Mouse (Mus musculus): ENCODE data around the gene Svep1. TPM values are rescaled to one million over a fixed set of nuclear protein-coding genes. Genes with fewer than 3 reads are reported as not detected.

The Svep1 gene
- total RNA-seq (2022) = 1 to 10 TPM; 3.7 to 5.1 (median 3.9) TPM

DNA sequence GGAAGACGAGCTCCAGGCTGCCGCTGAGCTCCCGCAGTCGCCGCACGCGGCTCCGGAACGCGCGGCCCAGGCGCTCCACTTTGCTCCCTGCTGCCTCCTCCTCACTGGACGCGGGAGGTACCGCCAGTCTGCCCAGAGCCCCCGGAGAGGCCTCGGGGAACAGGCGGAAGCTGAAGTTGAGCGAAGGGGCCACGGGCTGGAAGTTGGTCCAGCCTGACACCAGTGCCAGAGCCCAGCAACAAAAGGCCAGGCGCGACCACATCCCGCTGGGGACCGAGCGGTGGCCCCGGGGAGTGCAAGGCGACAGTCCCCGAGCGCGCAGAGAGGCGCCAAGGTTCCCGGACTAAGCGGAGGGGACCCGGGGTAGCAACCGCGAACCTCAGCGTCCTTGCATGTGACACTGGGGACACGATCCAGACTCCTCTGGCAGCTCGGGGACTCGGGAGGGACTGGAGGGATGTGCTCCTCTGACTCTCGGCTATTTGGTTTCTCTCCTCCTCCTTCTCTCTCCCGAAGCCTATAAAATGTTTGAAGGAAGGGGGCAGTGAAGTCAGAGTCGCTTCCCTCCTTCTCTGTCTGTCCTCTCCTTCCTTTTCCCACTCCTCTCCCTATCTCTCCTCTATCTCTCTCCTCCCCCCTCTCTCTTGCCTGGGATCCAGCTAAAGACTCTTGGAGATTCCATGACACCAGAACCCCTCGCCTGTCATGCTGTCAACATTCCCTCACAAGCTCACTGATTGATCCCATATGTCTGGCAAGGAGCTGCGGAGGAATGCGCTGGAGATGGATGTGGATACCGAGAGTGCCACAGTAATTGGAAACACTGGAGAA lies at the start of gene Svep1:
Svep1 (minus strand) TSS at position 745 of the 831 bp plus-strand sequence.
- DNase-seq (ENCODE audit: low spot score) = no peak

DNA sequence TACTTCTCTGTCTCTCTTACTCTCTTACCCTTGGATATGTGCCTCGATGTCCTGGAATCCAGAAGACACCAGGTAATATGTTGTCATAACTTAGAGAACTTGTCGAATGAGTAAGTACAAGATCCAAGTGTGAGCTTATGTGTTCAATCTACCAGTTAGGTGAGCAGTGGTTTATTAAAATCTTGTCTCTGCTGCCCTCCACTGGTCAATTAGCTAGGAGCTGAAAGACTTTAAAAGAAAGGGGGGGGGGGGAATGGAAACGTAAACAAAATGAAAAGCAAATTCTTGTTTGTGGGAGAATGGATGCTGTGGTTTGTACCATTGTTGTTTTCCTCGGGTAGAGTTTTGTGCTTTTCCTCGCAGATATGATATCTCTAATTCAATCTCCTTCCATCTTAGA lies 46.8 kb upstream of the Svep1 start:
- peak; percentile 39 for DNase-seq (ENCODE audit: low spot score)

DNA sequence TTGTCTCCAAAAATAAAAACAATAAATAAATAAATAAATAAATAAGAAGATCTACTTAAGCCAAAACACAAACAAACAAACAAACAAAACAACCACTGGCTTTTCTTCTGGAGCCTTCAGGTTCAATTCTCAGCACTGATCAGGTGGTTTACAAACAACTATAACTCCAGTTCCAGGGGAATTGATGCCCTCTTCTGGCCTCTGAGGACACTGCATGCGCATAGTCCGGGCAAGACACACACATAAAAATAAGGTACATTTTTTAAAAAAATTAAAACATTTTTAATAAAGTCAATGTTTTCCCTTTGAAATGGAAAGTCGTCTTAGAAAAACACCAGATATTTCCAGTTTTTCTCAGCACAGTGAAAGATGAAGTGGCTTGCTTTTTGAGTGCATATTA lies 45.7 kb upstream of the Svep1 start:
- no peak for DNase-seq (ENCODE audit: low spot score)

DNA sequence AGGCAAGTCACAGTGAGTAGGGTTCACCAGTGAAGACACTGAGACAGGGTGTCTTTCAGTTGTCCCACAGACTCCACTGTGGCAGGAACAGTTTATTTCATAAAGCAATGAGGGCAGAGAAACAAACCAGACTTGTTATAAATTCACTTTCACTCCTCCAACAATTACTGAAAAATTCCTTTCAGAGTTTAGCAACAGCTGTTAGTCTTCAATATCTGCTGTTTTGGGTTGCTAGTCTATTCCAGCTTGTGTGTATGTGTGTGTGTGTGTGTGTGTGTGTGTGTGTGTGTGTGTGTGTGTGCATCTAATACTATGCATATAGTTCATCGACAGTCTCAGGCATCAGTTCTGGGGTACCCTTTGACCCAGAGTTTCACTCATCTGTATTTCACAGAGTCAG lies 38.9 kb upstream of the Svep1 start:
- no peak for DNase-seq (ENCODE audit: low spot score)

DNA sequence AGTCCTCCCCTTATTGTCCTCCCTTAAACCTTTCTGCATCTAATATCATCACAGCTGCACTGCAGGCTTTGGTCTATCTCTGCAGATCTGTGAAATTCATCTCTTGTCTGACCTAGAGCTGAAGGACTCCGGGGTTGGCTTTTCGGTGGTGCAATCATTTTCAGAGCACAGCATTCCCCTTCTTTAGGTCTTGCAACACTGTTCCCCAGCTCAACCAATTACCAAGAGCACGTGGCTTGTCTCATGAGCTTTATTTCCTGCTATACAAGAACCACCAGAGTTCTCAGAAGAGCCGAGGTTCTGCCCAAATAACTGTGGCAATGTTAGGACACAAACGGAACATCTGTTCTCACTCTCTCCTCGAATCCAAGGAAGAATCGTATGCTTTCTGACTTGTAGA lies 33.8 kb upstream of the Svep1 start:
- no peak for DNase-seq (ENCODE audit: low spot score)

DNA sequence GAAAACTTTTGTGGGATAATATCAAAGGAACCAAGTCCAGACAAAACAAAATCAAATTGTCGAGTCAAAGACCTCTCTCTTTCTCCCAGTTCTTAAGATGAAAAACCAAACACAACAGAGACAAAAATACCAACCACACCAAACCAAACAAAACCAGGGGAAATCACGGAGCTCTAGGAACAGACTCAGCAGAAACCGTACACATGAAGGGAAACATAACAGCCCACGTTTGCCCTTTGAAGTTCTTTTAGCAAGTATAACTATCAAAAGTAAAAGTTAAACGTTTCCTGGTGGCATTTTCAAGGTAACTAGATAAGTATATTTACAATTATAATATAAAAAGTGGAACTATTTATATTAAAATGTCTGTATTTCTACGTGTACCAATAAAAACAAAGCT lies 29.2 kb upstream of the Svep1 start:
- DNase-seq (ENCODE audit: low spot score) = no peak

DNA sequence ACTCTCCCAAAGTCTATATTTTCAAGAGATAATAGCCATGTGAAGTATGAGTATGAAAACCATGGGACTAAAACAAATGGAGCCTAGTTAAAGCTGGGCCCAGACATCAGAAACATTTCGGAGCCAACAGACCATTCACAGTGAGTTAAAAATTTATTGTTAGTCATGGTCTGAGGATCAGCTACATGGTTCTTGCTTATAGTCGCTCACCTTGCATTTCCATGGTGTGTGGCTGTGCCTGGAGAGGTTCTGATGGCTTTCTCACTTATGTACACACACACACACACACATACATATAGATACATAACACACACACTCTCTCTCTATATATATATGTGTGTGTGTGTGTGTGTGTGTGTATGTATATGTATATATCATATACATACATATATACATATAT lies 16.8 kb upstream of the Svep1 start:
- no peak for DNase-seq (ENCODE audit: low spot score)

DNA sequence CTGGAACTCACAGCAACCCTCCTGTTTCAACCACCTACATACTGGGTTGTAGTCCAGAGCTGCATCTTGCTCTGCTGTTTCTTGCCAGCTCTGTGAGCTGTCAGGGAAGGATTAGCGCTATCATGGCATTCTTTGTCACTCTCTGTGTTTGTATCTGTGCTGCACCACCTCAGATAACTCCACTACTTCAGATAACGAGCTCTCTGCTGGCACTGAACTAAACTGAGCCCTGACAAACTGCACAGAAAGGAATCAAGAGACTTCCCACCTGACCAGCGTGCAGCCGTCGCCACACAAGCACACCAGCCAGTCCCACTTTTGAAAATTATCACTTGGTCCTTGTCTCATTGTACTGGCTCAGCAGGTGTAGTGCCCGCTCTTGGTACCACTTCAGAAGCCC lies 4.7 kb upstream of the Svep1 start:
- DNase-seq (ENCODE audit: low spot score) = no peak

DNA sequence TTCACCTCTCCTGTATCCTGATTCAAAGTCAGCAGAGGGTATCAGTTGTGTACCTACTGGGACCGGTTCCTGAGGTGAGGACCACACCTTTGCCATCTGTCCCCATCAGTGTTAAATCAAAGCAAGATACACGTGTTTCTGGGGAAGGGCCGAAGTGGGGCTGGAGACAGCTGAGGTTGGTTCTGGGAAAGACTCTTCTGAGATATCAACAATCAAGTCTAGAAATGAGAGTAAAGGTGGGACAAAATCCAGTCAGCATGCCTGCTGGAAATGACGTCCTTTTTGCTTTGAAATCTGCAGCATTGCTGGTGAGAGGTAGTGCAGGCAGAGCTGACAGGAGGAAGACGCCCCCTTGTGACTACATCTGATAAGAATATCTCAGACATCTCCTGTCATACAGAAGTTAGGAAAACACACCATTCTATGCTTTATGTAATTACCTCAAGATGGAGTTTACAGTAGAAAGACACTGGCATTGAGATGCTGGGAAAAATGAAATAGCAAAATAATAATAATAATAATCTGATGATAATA lies 4.0 kb upstream of the Svep1 start:
- DNase-seq (ENCODE audit: low spot score) = no peak

DNA sequence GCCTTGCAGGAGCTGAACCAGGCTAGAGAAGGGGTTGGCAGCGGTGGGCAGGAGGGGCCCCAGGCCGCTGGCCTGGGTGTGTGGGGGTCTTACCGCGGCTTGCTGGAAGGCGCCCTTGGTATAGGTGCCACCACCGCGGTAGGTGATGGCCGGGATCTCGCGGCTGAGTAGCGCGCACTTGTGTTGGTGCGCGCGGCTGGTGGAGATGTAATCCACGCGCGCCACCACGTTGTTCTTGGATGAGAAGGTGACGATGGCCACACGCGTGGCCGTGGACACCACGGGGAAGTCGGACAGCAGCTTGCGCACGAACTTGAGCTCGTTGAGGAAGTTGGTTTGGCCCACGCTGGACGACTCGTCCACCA lies 927 bp downstream of the Svep1 start:
- DNase-seq (ENCODE audit: low spot score) = no peak

DNA sequence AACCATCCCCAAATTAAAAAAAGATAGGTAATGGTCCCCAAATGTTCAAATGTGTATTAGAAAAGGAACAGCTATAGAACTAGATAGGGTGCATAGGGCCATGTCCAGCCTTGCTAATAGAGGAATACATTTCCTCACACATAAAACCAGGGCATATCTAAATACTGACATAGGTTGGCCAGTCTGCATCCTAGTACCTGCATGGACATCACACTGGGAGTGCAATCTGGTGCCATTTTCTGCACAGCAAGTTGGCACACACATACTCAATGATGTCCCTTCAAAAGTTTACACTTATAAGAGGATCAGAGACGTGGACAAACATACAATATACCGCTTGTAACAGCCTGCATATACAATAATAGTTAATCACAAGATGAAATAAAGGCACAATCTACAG lies 5.0 kb downstream of the Svep1 start:
- no peak for DNase-seq (ENCODE audit: low spot score)

DNA sequence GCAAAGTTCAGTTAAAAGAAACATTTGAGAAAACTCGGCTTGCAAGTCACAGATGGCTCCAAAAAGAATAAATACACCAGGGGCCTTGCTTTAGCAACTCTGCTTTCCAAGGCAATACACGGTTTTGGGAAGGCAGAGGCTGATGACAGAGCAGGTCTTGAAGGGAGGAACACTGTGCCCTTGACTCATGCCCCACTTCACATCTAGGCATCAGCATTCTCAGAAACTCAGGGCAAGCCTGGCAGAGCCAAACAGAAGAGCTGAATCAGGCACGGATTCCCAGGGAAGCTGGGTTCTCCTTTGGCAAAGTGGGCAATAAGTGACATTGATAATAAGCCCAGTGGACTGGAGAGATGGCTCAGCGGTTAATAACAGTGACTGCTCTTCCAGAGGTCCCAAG lies 5.8 kb downstream of the Svep1 start:
- no peak for DNase-seq (ENCODE audit: low spot score)

DNA sequence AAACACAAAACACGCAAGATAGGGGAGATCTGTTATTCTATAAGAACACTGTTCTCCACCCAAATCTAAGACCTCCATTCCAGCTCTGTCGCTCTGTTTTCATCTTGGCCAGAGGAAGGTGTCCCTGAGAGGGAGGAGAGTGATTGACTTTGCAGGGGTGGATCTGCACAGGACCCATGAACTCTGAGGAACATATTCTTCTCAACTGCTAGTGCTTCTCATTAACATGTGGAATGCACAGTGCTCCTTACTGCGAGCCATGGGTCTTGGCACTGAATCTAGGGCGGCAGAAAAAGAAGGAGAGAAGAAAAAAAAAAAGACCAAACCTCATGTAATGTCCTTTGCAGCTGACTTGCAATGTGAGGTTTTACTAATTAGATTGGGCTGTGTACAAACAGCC lies 9.4 kb downstream of the Svep1 start:
- DNase-seq (ENCODE audit: low spot score) = no peak

DNA sequence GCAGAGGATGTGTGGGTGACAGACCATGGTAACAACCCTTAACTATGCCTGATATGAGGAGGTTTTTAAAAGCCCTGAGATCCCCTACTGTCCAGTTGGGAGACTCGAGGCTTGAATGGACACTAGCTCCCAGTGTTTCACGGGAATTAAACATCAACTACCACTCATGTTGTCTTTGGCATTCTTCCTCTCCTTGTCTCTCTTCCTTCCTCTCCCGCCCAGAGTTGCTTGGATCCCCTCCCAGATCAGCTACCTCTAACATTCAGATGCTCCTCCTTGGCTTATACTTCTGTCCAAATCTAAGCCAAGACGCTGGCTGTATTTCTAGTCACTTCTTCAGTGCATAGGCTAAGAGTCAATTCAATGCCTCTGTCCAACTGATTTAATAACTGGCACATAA lies 9.9 kb downstream of the Svep1 start:
- peak; percentile 53 for DNase-seq (ENCODE audit: low spot score)

DNA sequence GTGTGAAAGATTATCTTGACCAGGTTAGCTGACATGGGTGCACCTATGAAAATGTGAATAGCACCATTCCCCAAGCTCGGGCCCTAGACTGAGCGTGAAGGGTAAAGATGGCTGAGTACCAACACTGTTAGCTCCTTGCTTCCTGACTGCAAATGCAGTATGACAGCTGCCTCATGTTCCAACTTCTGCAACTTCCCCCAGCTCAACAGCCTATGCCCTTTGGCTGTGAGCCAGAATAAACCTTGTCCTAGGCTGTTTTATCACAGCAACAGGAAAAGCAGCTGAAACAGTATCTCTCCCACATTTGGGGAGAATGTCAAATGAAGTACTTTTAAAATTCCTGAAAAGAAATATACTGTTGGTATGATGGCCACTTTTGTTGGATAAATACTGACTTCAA lies 10.7 kb downstream of the Svep1 start:
- no peak for DNase-seq (ENCODE audit: low spot score)

DNA sequence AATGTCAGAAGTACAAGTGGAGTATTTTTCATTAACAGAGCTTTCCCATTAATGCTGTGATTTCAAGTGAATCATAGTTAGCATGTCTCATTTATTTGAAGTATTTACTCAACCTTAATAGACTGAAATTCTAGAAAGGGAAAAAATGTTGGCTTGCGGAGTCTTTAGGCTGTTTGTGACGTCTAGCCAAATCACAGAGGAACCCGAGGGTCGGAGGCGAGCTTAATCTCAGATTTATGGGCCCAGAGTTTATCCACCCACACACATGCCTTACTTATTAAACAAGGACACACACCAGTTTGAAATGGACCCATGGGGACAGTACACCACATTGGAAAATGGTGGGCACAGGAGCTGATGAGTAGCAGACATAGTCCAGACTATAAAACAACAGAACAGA lies 17.4 kb downstream of the Svep1 start:
- no peak for DNase-seq (ENCODE audit: low spot score)

DNA sequence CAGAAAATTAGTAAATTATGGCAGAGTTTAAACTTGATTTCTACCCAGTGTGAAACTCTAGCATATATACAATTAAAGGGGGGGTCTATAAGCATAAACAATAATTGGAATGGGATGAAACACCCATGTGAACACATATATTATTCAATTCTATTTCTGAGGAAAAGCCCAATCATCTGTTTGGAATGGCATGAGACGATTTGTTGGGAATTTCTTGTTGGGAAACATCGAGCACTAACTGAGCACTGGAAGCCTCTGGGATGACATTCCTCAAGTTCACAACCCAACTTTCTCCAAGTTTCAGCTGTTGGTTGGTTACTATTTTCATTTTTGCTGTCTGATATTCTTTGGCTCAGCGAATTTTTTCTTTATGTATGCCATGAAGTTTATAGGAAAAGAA lies 21.3 kb downstream of the Svep1 start:
- DNase-seq (ENCODE audit: low spot score) = no peak

DNA sequence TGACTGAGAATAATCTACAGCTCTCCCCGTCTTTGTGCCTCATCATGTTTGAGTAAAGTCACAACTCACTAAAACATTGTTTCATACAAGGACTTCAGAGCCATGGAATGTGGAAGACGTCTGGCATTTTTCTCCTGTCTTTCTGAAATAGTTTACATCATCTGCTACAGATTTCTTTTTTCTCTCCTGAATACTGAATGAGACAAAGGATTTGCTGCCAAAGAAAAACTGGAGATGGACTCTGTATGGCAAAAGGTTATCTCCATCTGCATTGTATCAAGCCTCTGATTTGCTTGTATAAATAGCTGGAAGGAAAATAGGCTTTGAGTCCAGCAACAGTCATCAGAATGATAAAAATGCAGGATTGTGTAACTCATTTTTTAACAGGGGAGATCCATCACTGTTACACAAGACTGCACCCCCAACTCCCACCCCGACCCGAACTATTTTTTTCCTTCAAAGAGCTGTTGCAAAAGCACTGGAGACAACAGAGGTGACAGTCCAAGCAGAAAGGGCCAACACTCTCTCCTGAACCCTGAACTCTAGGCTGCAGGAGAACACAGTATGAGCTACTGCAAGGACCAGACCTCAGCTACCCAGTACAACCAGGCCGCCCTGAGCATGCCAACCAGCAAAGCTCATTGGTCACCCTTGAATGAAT lies 21.8 kb downstream of the Svep1 start:
- DNase-seq (ENCODE audit: low spot score) = peak; percentile 52

DNA sequence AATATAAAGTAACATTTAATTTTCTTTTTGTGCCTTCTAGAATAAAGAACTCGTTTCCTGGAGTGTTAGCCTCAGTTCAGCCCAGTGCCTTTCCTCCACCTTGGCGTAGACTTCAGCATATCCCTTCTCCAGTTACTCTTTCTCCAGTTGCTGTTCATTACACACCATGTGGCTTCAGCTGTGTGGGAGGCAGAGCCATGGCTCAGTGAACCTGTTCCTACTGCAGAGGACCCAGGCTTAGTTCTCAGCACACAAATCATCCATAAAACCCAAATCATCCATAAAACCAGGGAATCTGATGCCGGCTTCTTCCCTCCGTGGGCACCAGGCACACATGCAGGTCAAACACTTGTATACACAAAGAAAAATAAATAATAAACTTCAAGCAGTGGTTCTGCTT lies 22.8 kb downstream of the Svep1 start:
- no peak for DNase-seq (ENCODE audit: low spot score)

DNA sequence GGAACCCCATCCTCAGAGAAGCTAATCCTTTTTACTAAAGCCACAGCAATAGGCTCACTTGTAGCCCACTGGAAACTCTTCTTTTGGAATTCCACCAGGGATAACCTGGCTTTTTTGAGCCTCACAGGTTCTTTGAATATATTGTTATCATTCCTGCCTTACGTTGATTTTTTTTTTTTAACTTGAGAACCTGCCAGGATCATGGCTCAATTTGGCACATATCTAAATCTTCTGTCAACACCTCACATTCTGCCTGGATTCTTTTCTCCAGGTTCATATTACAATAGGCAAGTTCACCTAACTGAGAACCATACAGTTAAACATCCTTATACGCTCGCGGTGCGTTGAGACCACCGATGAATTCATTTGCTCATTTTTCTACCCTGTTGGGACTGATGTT lies 28.2 kb downstream of the Svep1 start:
- no peak for DNase-seq (ENCODE audit: low spot score)

DNA sequence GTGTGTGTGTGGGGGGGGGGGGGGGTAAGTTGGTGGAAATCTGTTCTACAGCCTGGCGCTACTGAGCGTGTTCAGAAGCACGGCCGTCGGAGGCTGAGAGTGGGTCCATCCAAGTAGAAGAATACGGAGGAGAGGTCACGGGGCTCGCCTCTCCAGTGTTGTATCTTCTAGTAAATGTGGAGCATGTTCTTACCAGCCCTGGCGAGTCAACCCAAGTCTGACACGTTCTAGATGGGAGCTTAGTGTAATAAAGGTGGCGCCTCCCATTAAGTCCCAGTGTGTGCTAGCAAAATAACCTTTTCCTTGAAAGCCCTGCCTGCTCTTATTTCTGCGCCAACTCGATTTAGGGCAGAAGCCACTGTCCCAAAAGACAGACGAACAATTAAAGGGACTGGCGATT lies 29.4 kb downstream of the Svep1 start:
- no peak for DNase-seq (ENCODE audit: low spot score)

DNA sequence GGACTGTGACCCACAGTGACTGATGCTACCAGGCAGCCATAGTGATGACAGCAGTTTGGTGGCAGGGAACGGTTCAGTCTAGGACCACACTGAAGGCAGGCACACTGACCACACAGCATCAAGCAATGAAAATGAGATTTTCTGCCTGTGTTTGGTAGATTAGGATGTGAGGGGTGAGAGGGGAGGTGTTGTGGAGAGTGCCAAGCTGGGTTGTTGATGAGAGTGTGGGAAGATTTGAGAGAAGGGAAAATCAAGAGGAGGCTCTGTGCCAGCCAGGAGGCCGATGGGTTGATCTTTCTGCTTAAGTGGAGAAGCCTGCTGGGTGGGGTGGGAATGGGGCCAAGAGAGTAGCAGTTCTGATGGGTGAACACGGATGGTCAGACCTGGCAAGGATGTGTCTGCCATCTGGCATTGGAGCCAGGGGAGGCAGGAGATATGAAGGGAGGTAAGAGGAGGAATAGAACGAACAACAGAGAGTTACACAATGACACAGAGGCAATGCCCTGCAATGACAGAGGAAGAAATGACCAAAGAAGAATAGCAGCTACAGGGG lies 32.1 kb downstream of the Svep1 start:
- DNase-seq (ENCODE audit: low spot score) = no peak

DNA sequence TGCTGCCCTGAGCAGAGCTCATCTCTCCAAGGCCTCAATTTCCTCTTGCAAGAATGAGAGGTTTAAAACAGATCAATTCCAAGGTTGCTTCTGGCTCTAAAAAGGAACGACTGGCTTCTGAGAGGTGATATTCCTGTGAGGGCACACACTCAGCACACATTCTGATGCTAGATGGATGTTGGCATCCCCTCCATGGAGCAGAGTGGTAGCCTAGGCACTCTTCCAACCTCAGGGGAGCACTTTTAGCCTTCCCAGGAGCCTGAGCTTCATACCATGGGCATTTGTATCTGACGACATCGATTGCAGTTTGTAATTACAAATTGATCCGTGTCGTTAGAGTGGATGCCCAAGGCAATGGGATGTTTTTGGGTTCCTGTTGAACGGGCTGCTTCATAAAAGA lies 33.3 kb downstream of the Svep1 start:
- DNase-seq (ENCODE audit: low spot score) = no peak
